Mouse (Mus musculus) myocyte (in vitro differentiated cells): ENCODE results near the gene Kcnip1.

Source experiments
- E2F4 ChIP-seq: IDR thresholded peaks from one replicate; pipeline ENCODE4 v1.6.1; 2011; ENCODE audit warnings: mild to moderate bottlenecking, control low read depth, moderate library complexity; ENCODE audit not compliant: insufficient read depth
- MYOG ChIP-seq, 3 experiments: IDR thresholded peaks; one replicate each; pipeline ENCODE4 v1.6.1; 2011; ENCODE audit warnings: control low read depth in 2 of 3, low read depth in 2 of 3, mild to moderate bottlenecking in 2 of 3; ENCODE audit not compliant: insufficient read length in 2 of 3, control insufficient read depth in 1 of 3, insufficient read depth in 1 of 3
- POLR2A ChIP-seq: IDR thresholded peaks from one replicate; pipeline ENCODE4 v1.6.1; 2011; ENCODE audit warnings: low read depth, mild to moderate bottlenecking, control low read depth, moderate library complexity; ENCODE audit not compliant: insufficient read length
- POLR2AphosphoS2 ChIP-seq: IDR thresholded peaks from one replicate; pipeline ENCODE4 v1.6.1; 2011; ENCODE audit warnings: low read depth, control low read depth; ENCODE audit not compliant: insufficient read length

- TF ChIP-seq MYOG (IDR thresholded peaks at IDR 0.05; ENCODE audit: control insufficient read depth in 1 of 3, insufficient read depth in 1 of 3, insufficient read length in 2 of 3, low read depth in 2 of 3) (no peak), POLR2A (no peak), E2F4 (no peak), POLR2AphosphoS2 (no peak)
Measured at GRCm38 (mm10) chr11:33902377-33902776, 90.6 kb downstream of the Kcnip1 start.
